Mouse (Mus musculus): Measurements from ENCODE around the gene Wasf3. TPM values are rescaled to one million over a fixed set of nuclear protein-coding genes. Genes with fewer than 3 reads are reported as not detected.

Gene Wasf3
- polyA plus RNA-seq (2012; fragmentation: generic; extraction: Trizol): not detected
- long read RNA-seq, experiment 1: 0 reads
- long read RNA-seq, experiment 2: 0 reads

- TF ChIP-seq USF1 (IDR thresholded peaks at IDR 0.05; ENCODE audit: low read depth): no peak
- no peak for TF ChIP-seq CEBPB (IDR thresholded peaks at IDR 0.05; ENCODE audit: low read depth)
- no peak for TF ChIP-seq MYOG (IDR thresholded peaks at IDR 0.05; ENCODE audit: control insufficient read depth, extremely low read depth, insufficient read length)
- no peak for TF ChIP-seq MAX (IDR thresholded peaks at IDR 0.05)
- TF ChIP-seq FOSL1 (IDR thresholded peaks at IDR 0.05; ENCODE audit: insufficient read depth, low read length, poor library complexity, severe bottlenecking): no peak
- no peak for TF ChIP-seq CTCF (IDR thresholded peaks at IDR 0.05; ENCODE audit: control insufficient read depth, insufficient read depth, insufficient read length)
- TF ChIP-seq MYOD1 (IDR thresholded peaks at IDR 0.05; ENCODE audit: control insufficient read depth, insufficient read length, low read depth): no peak
- no peaks in the 10 kb centered on the region for H3K36me3 ChIP-seq (ENCODE audit: control insufficient read depth, insufficient read depth)
- no peaks in the 10 kb centered on the region for H3K79me3 ChIP-seq (ENCODE audit: low read depth)
- no peak within 1 kb of the TSS for H3K4me3 ChIP-seq (ENCODE audit: insufficient read depth, poor library complexity, severe bottlenecking)
- no peak within 1 kb of the TSS for H3ac ChIP-seq (ENCODE audit: control insufficient read depth, insufficient read length, low read depth)
- H3K27me3 ChIP-seq (ENCODE audit: control insufficient read depth, insufficient read depth, insufficient read length): no peaks in the 10 kb centered on the region
- H3K79me2 ChIP-seq (ENCODE audit: control insufficient read depth, insufficient read depth): no peaks in the 10 kb centered on the region
Measured at GRCm38 (mm10) chr5:146384935-146385591, at the start of gene Wasf3. Gene Wasf3, plus strand, starts transcription at chr5:146384985.

GRCm38 (mm10) chr5:146338064-146338463 lies 46.7 kb upstream of the Wasf3 start:
- no peak overlapping the region for H3ac ChIP-seq (ENCODE audit: control insufficient read depth, insufficient read length, low read depth)
- H3K27me3 ChIP-seq (ENCODE audit: control insufficient read depth, insufficient read depth, insufficient read length): no peaks in the 10 kb centered on the region
- no peak for TF ChIP-seq USF1 (IDR thresholded peaks at IDR 0.05; ENCODE audit: low read depth)
- TF ChIP-seq MYOD1 (IDR thresholded peaks at IDR 0.05; ENCODE audit: control insufficient read depth, insufficient read length, low read depth): no peak
- TF ChIP-seq MAX (IDR thresholded peaks at IDR 0.05): no peak
- TF ChIP-seq FOSL1 (IDR thresholded peaks at IDR 0.05; ENCODE audit: insufficient read depth, low read length, poor library complexity, severe bottlenecking): no peak
- no peak for TF ChIP-seq CEBPB (IDR thresholded peaks at IDR 0.05; ENCODE audit: low read depth)
- no peak for TF ChIP-seq MYOG (IDR thresholded peaks at IDR 0.05; ENCODE audit: control insufficient read depth, extremely low read depth, insufficient read length)
- no peak for TF ChIP-seq CTCF (IDR thresholded peaks at IDR 0.05; ENCODE audit: control insufficient read depth, insufficient read depth, insufficient read length)
- H3K79me2 ChIP-seq (ENCODE audit: control insufficient read depth, insufficient read depth): no peaks in the 10 kb centered on the region
- no peak overlapping the region for H3K4me3 ChIP-seq (ENCODE audit: insufficient read depth, poor library complexity, severe bottlenecking)
- no peaks in the 10 kb centered on the region for H3K36me3 ChIP-seq (ENCODE audit: control insufficient read depth, insufficient read depth)
- H3K79me3 ChIP-seq (ENCODE audit: low read depth): no peaks in the 10 kb centered on the region

GRCm38 (mm10) chr5:146340037-146340436 lies 44.7 kb upstream of the Wasf3 start:
- no peak for TF ChIP-seq CEBPB (IDR thresholded peaks at IDR 0.05; ENCODE audit: low read depth)
- TF ChIP-seq FOSL1 (IDR thresholded peaks at IDR 0.05; ENCODE audit: insufficient read depth, low read length, poor library complexity, severe bottlenecking): no peak
- TF ChIP-seq MAX (IDR thresholded peaks at IDR 0.05): no peak
- no peak for TF ChIP-seq MYOD1 (IDR thresholded peaks at IDR 0.05; ENCODE audit: control insufficient read depth, insufficient read length, low read depth)
- TF ChIP-seq CTCF (IDR thresholded peaks at IDR 0.05; ENCODE audit: control insufficient read depth, insufficient read depth, insufficient read length): no peak
- no peak for TF ChIP-seq MYOG (IDR thresholded peaks at IDR 0.05; ENCODE audit: control insufficient read depth, extremely low read depth, insufficient read length)
- TF ChIP-seq USF1 (IDR thresholded peaks at IDR 0.05; ENCODE audit: low read depth): no peak
- H3K27me3 ChIP-seq (ENCODE audit: control insufficient read depth, insufficient read depth, insufficient read length): no peaks in the 10 kb centered on the region
- no peaks in the 10 kb centered on the region for H3K79me3 ChIP-seq (ENCODE audit: low read depth)
- no peaks in the 10 kb centered on the region for H3K36me3 ChIP-seq (ENCODE audit: control insufficient read depth, insufficient read depth)
- no peaks in the 10 kb centered on the region for H3K79me2 ChIP-seq (ENCODE audit: control insufficient read depth, insufficient read depth)
- H3K4me3 ChIP-seq (ENCODE audit: insufficient read depth, poor library complexity, severe bottlenecking): no peak overlapping the region
- H3ac ChIP-seq (ENCODE audit: control insufficient read depth, insufficient read length, low read depth): no peak overlapping the region

- no peak overlapping the region for H3ac ChIP-seq (ENCODE audit: control insufficient read depth, insufficient read length, low read depth)
- H3K4me3 ChIP-seq (ENCODE audit: insufficient read depth, poor library complexity, severe bottlenecking): no peak overlapping the region
- no peaks in the 10 kb centered on the region for H3K79me3 ChIP-seq (ENCODE audit: low read depth)
- no peak for TF ChIP-seq CTCF (IDR thresholded peaks at IDR 0.05; ENCODE audit: control insufficient read depth, insufficient read depth, insufficient read length)
- no peak for TF ChIP-seq MYOG (IDR thresholded peaks at IDR 0.05; ENCODE audit: control insufficient read depth, extremely low read depth, insufficient read length)
- TF ChIP-seq USF1 (IDR thresholded peaks at IDR 0.05; ENCODE audit: low read depth): no peak
- no peak for TF ChIP-seq FOSL1 (IDR thresholded peaks at IDR 0.05; ENCODE audit: insufficient read depth, low read length, poor library complexity, severe bottlenecking)
- TF ChIP-seq MYOD1 (IDR thresholded peaks at IDR 0.05; ENCODE audit: control insufficient read depth, insufficient read length, low read depth): no peak
- no peak for TF ChIP-seq MAX (IDR thresholded peaks at IDR 0.05)
- no peak for TF ChIP-seq CEBPB (IDR thresholded peaks at IDR 0.05; ENCODE audit: low read depth)
- H3K27me3 ChIP-seq (ENCODE audit: control insufficient read depth, insufficient read depth, insufficient read length): no peaks in the 10 kb centered on the region
- H3K79me2 ChIP-seq (ENCODE audit: control insufficient read depth, insufficient read depth): no peaks in the 10 kb centered on the region
- H3K36me3 ChIP-seq (ENCODE audit: control insufficient read depth, insufficient read depth): no peaks in the 10 kb centered on the region
Measured at GRCm38 (mm10) chr5:146344911-146345686, 39.7 kb upstream of the Wasf3 start.

GRCm38 (mm10) chr5:146347081-146347480 lies 37.7 kb upstream of the Wasf3 start:
- no peaks in the 10 kb centered on the region for H3K36me3 ChIP-seq (ENCODE audit: control insufficient read depth, insufficient read depth)
- H3ac ChIP-seq (ENCODE audit: control insufficient read depth, insufficient read length, low read depth): no peak overlapping the region
- no peak overlapping the region for H3K4me3 ChIP-seq (ENCODE audit: insufficient read depth, poor library complexity, severe bottlenecking)
- no peaks in the 10 kb centered on the region for H3K27me3 ChIP-seq (ENCODE audit: control insufficient read depth, insufficient read depth, insufficient read length)
- no peaks in the 10 kb centered on the region for H3K79me3 ChIP-seq (ENCODE audit: low read depth)
- no peaks in the 10 kb centered on the region for H3K79me2 ChIP-seq (ENCODE audit: control insufficient read depth, insufficient read depth)
- TF ChIP-seq MYOG (IDR thresholded peaks at IDR 0.05; ENCODE audit: control insufficient read depth, extremely low read depth, insufficient read length) (no peak), USF1 (IDR thresholded peaks at IDR 0.05; ENCODE audit: low read depth) (no peak), FOSL1 (IDR thresholded peaks at IDR 0.05; ENCODE audit: insufficient read depth, low read length, poor library complexity, severe bottlenecking) (no peak), MYOD1 (IDR thresholded peaks at IDR 0.05; ENCODE audit: control insufficient read depth, insufficient read length, low read depth) (no peak), MAX (IDR thresholded peaks at IDR 0.05) (no peak), CEBPB (IDR thresholded peaks at IDR 0.05; ENCODE audit: low read depth) (no peak), CTCF (IDR thresholded peaks at IDR 0.05; ENCODE audit: control insufficient read depth, insufficient read depth, insufficient read length) (no peak)

Data from C2C12 (cell line).